Mouse (Mus musculus): ENCODE measurements around the gene Abhd17b.

- no peak for TF ChIP-seq POLR2A (IDR thresholded peaks at IDR 0.05; ENCODE audit: low read depth, low read length)
- no peak for TF ChIP-seq CTCF (conservative IDR thresholded peaks at IDR 0.05 in 1 of 2, IDR thresholded peaks at IDR 0.05 in 1 of 2; ENCODE audit: low read depth in 2 of 2, low read length in 2 of 2)
- no peak for TF ChIP-seq E2F4 (IDR thresholded peaks at IDR 0.05; ENCODE audit: insufficient replicate concordance, low read depth, low read length)
- TF ChIP-seq SMC3 (IDR thresholded peaks at IDR 0.05; ENCODE audit: low read depth, low read length): no peak
- TF ChIP-seq EP300 (IDR thresholded peaks at IDR 0.05; ENCODE audit: low read length): no peak
- TF ChIP-seq BHLHE40 (IDR thresholded peaks at IDR 0.05; ENCODE audit: low read depth, low read length): no peak
- TF ChIP-seq MAFK (IDR thresholded peaks at IDR 0.05; ENCODE audit: insufficient replicate concordance, low read length): no peak
- no peak for TF ChIP-seq ELF1 (IDR thresholded peaks at IDR 0.05; ENCODE audit: low read depth, low read length)
- TF ChIP-seq MAX (IDR thresholded peaks at IDR 0.05; ENCODE audit: low read length): no peak
- no peak for TF ChIP-seq ETS1 (conservative IDR thresholded peaks at IDR 0.05; ENCODE audit: low read depth, low read length)
- TF ChIP-seq CHD2 (IDR thresholded peaks at IDR 0.05; ENCODE audit: low read length): no peak
- TF ChIP-seq MYC (IDR thresholded peaks at IDR 0.05; ENCODE audit: low read depth, low read length): no peak
- TF ChIP-seq TBP (conservative IDR thresholded peaks at IDR 0.05; ENCODE audit: low read depth, low read length): no peak
- no peak for TF ChIP-seq MEF2A (IDR thresholded peaks at IDR 0.05; ENCODE audit: borderline replicate concordance, low read depth, low read length)
Observed at GRCm38 (mm10) chr19:21636907-21637306, 16.1 kb upstream of the Abhd17b start.
